Mouse (Mus musculus) lung, postnatal 0 days (tissue): ENCODE results near the gene Nol3. TPM values are rescaled to one million over a fixed set of nuclear protein-coding genes. Genes with fewer than 3 reads are reported as not detected.
"Not testable (repeated sequence)": the region's sequence is repeated elsewhere in the genome, so short reads cannot be mapped to it uniquely, and the experiment has no call there.

Experiments
- ATAC-seq: fragments of 200-750 bp; cut with Nextera tagmentation; 2 replicates; pipeline ENCODE4 v1.8.0; 2017; ENCODE audit warnings: moderate library complexity
- DNase-seq: peaks from one replicate; pipeline ENCODE4 v3.0.0-alpha.2; 2016; ENCODE audit warnings: low spot score
- H3K27ac ChIP-seq: fragments of 300-500 bp; sonication (generic); 2 replicates; pipeline ENCODE4 v1.5.1; 2014; ENCODE audit warnings: antibody characterized with exemption, mild to moderate bottlenecking, low read length, mixed read lengths
- H3K27me3 ChIP-seq: fragments of 300-500 bp; sonication (generic); replicated peaks from 2 replicates; pipeline ENCODE4 v1.6.1; 2014; ENCODE audit warnings: low read length, mixed read lengths; ENCODE audit not compliant: insufficient read depth
- H3K36me3 ChIP-seq: fragments of 300-500 bp; sonication (generic); 2 replicates; pipeline ENCODE4 v1.6.1; 2014; ENCODE audit warnings: low read length, mixed read lengths; ENCODE audit not compliant: insufficient read depth
- H3K4me1 ChIP-seq: fragments of 300-500 bp; sonication (generic); 2 replicates; pipeline ENCODE4 v1.6.1; 2014; ENCODE audit warnings: antibody characterized with exemption, low read depth, low read length, mixed read lengths; ENCODE audit not compliant: insufficient read depth
- H3K4me2 ChIP-seq: fragments of 300-500 bp; sonication (generic); replicated peaks from 2 replicates; pipeline ENCODE4 v1.6.1; 2014; ENCODE audit warnings: low read depth, mild to moderate bottlenecking, low read length, moderate library complexity, mixed read lengths
- H3K4me3 ChIP-seq: fragments of 300-500 bp; sonication (generic); 2 replicates; pipeline ENCODE4 v1.5.1; 2014; ENCODE audit warnings: low read depth, low read length
- H3K9ac ChIP-seq: fragments of 300-500 bp; sonication (generic); replicated peaks from 2 replicates; pipeline ENCODE4 v1.6.1; 2014; ENCODE audit warnings: low read depth, mild to moderate bottlenecking
- H3K9me3 ChIP-seq: fragments of 300-500 bp; sonication (generic); 2 replicates; pipeline ENCODE4 v1.6.1; 2016; ENCODE audit warnings: low read length, mixed read lengths
- CTCF ChIP-seq: IDR thresholded peaks from 2 replicates; pipeline ENCODE4 v1.5.1; 2016; ENCODE audit warnings: antibody characterized with exemption, mild to moderate bottlenecking
- EP300 ChIP-seq: IDR thresholded peaks from 2 replicates; pipeline ENCODE4 v1.6.1; 2016; ENCODE audit warnings: antibody characterized with exemption, mild to moderate bottlenecking, control low read depth
- WGBS: fragments of 180-500 bp; shearing (Covaris S2); extraction: QIAGEN DNeasy Blood & Tissue Kit; methylation state at CpG from one replicate; pipeline ENCODE4 v1.1.7; 2014; 5-methylcytosine and 5-hydroxymethylcytosine counted together
- polyA plus RNA-seq: library from polyadenylated mRNA; unstranded; fragments of >200 nt; fragmentation: Nextera tagmentation; extraction: Ambion mirVana; gene quantifications from 2 replicates; pipeline ENCODE4 v1.2.1, GENCODE M21; 2015

The Nol3 gene
- polyA plus RNA-seq, result 1.3 and 1.5 TPM in 2 replicates

GRCm38 (mm10) chr8:105275840-105276239 is at the start of gene Nol3:
Gene Nol3, plus strand, starts transcription at chr8:105276140.
- Histone ChIP-seq H3K27ac (no peak within 1 kb of the TSS), H3K9me3 (no peaks in the 10 kb centered on the region), H3K27me3 (peaks cover 37% of the 10 kb centered on the region), H3K4me3 (peak within 1 kb of the TSS; percentile 35), H3K9ac (0 out of 2 replicates have a peak within 1 kb of the TSS, but pooled peaks have one; percentile 12), H3K36me3 (no peaks in the 10 kb centered on the region), H3K4me1 (no peaks in the 10 kb centered on the region; the same call in none of the 2 replicates), H3K4me2 (peak within 1 kb of the TSS; percentile 67)
- TF ChIP-seq EP300 (no peak), CTCF (no peak)
- no peak for ATAC-seq
- WGBS, result 5% methylated on average over 10 of the region's 10 CpGs
- DNase-seq, result no peak

- no peak overlapping the region; the same call in 1 of the 2 replicates for H3K4me2 ChIP-seq
- no peak overlapping the region for H3K9ac ChIP-seq
- 56% methylated on average over 12 of the region's 12 CpGs for WGBS
- H3K4me1 ChIP-seq, result peaks cover 3% of the 10 kb centered on the region; the same call in 1 of the 2 replicates
- DNase-seq, result no peak
- ATAC-seq, result no peak
- TF ChIP-seq CTCF, result no peak
- TF ChIP-seq EP300, result no peak
- no peak overlapping the region for H3K27ac ChIP-seq
- no peak overlapping the region for H3K4me3 ChIP-seq
- no peaks in the 10 kb centered on the region for H3K27me3 ChIP-seq
- H3K36me3 ChIP-seq, result peaks cover 16% of the 10 kb centered on the region; the same call in 1 of the 2 replicates
- no peaks in the 10 kb centered on the region for H3K9me3 ChIP-seq
Observed at GRCm38 (mm10) chr8:105231503-105232320, 44.2 kb upstream of the Nol3 start.

GRCm38 (mm10) chr8:105232321-105232693 is 43.6 kb upstream of the Nol3 start:
- not testable (repeated sequence) for H3K27ac ChIP-seq, H3K4me3 ChIP-seq, DNase-seq, H3K9me3 ChIP-seq, ATAC-seq, H3K4me2 ChIP-seq, H3K4me1 ChIP-seq, H3K9ac ChIP-seq, H3K27me3 ChIP-seq
- H3K36me3 ChIP-seq, result peaks cover 16% of the 10 kb centered on the region; the same call in 1 of the 2 replicates
- 89% methylated on average over 4 of the region's 4 CpGs for WGBS

GRCm38 (mm10) chr8:105233126-105233935 is 42.6 kb upstream of the Nol3 start:
- Histone ChIP-seq H3K27me3 (no peaks in the 10 kb centered on the region), H3K4me2 (no peak overlapping the region), H3K9ac (no peak overlapping the region), H3K9me3 (no peaks in the 10 kb centered on the region), H3K4me3 (no peak overlapping the region), H3K27ac (no peak overlapping the region), H3K36me3 (peaks cover 16% of the 10 kb centered on the region; the same call in 1 of the 2 replicates), H3K4me1 (peaks cover 3% of the 10 kb centered on the region; the same call in 1 of the 2 replicates)
- DNase-seq, result no peak
- ATAC-seq, result no peak
- TF ChIP-seq EP300 (no peak), CTCF (no peak)
- 30% methylated on average over 1 of the region's 1 CpGs for WGBS

- H3K9me3 ChIP-seq, result no peaks in the 10 kb centered on the region
- no peak overlapping the region for H3K4me2 ChIP-seq
- ATAC-seq (no peak), DNase-seq (no peak)
- peaks cover 3% of the 10 kb centered on the region; the same call in 1 of the 2 replicates for H3K4me1 ChIP-seq
- no peaks in the 10 kb centered on the region for H3K27me3 ChIP-seq
- WGBS, result 58% methylated on average over 1 of the region's 1 CpGs
- no peak overlapping the region for H3K4me3 ChIP-seq
- TF ChIP-seq CTCF, result no peak
- TF ChIP-seq EP300, result no peak
- H3K9ac ChIP-seq, result no peak overlapping the region
- peaks cover 29% of the 10 kb centered on the region for H3K36me3 ChIP-seq
- H3K27ac ChIP-seq, result no peak overlapping the region
Observed at GRCm38 (mm10) chr8:105235206-105235605, 40.7 kb upstream of the Nol3 start.

GRCm38 (mm10) chr8:105237442-105238142 is 38.3 kb upstream of the Nol3 start:
- no peaks in the 10 kb centered on the region for H3K9me3 ChIP-seq
- ATAC-seq (no peak), DNase-seq (no peak)
- no peak overlapping the region for H3K27ac ChIP-seq
- WGBS, result 88% methylated on average over 14 of the region's 14 CpGs
- H3K9ac ChIP-seq, result no peak overlapping the region
- H3K4me3 ChIP-seq, result no peak overlapping the region
- H3K4me2 ChIP-seq, result no peak overlapping the region
- TF ChIP-seq EP300 (no peak), CTCF (no peak)
- peaks cover 3% of the 10 kb centered on the region; the same call in 1 of the 2 replicates for H3K4me1 ChIP-seq
- peaks cover 49% of the 10 kb centered on the region for H3K36me3 ChIP-seq
- no peaks in the 10 kb centered on the region for H3K27me3 ChIP-seq
